Mouse (Mus musculus) gastrocnemius, postnatal 14 days (tissue): ENCODE measurements at regions not wholly inside any gene's neighbourhood (a gene's known extent, or its start where the extent isn't known, plus 50 kb on each side); places are given as distances from the start of the nearest gene placed in this dataset.

Experiments used
- DNase-seq: peaks from one replicate; pipeline ENCODE4 v3.0.0; 2021; ENCODE audit warnings: mixed read lengths
- intact Hi-C: fragments of 180-260 bp; cut with DNase I; formaldehyde crosslinking; loops from one replicate; pipeline ENCODE4 v1.15.1; 2025; ENCODE audit warnings: low total_unique reads

DNA sequence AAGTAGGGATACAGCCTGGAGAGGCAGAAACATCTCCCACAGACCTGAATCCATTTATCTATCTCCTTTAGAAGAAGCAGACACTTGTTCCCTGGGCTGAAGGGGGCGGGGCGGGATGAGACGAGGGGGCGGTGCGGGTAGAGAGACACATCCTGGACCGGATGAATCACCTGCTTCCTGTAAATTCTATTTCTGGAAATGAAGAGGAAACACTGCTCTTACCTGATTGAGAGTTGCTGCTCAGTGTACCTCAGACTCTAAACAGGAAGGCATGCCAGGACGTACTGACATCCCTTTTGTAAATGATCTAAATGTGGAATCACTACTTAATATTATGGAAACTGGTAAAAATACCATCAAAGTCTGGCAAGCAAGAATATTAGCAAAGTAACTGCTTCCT lies 105.5 kb upstream of the Noct start:
- intact Hi-C loops = no loop called here
- DNase-seq = no peak

DNA sequence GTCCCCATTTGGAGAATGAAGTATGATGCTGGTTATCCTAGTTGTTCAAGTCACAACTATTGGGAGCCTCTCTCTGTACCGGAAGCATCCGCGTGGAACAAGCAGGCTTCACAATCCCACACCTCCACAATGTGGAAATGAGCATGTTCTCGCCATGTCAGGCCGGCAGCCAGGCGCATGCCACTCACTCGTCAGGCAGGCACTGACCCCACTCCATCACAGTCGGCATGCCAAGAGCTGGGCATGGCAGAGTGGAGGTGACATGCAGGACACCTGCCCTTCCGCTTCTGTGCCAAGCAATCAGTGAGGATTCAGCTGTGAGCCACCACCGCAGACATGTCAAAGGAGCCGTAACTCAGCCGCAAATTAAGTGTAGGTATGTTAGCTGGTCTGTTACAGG lies 103.7 kb upstream of the Noct start:
- DNase-seq = no peak
- intact Hi-C loops = loop anchor here (5.0 kb wide), 1 partner anchor 818 kb away; no protein-coding TSS in a partner anchor

DNA sequence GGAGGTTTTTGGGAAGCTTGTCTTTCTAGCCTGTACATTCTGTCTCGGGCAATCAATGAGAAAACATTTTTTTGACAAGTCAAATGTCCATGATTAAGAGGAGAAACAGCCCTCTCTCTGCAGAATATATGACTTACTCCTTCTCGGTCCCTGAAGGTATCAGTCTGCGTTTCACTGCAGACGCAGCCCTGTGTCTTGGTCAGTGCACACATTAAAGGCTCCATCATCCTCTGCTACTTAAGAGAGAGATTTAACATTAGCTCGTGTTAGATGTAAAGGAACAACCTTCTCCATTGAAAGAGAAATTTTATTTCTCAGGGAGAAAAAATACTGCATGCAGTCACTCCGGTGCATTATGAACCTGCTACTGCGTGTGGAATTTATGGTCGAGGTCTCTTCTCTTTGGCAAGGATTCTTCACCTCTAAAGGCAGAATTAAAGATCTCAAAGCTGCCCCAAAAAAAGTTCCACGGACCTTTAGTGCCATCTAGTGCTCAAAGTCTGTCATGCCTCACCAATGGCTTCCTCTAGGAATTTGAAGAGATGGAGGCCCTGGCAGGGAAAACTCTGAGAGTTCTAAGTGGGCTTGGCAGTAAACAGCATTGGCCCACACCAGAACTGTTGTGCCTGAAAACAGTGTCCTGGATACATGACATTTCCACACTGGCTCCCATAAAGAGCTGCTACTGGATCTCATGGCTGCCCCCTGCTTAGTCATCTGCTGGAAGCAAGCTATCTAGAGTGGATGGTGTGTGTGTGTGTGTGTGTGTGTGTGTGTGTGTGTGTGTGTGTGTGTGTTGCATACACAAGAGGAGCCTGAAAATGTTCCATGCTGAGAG lies 102.3 kb upstream of the Noct start:
- peak; percentile 54 for DNase-seq
- intact Hi-C loops = loop anchor here (5.0 kb wide), 1 partner anchor 820 kb away; no protein-coding TSS in a partner anchor

DNA sequence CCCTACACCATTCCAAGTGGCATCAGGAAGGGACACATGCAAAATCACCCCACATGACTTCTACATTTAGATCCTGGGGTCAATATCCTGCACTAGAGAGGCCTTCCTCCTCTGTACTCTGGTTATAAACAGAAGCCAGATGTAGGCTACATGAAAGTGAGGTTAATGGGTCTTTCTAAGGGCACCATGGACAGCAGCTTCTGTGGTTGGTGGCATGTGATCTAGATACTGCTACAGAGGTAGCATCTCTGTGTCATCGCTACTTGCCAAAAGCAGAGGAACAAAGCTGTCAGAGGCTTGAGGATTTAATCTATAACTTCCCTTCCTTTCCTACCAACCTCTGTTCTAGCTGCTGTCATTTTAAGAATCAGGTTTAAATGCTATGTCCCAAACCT lies 101.7 kb upstream of the Noct start:
- intact Hi-C loops = loop anchor here (5.0 kb wide), 1 partner anchor 820 kb away; no protein-coding TSS in a partner anchor
- no peak for DNase-seq

DNA sequence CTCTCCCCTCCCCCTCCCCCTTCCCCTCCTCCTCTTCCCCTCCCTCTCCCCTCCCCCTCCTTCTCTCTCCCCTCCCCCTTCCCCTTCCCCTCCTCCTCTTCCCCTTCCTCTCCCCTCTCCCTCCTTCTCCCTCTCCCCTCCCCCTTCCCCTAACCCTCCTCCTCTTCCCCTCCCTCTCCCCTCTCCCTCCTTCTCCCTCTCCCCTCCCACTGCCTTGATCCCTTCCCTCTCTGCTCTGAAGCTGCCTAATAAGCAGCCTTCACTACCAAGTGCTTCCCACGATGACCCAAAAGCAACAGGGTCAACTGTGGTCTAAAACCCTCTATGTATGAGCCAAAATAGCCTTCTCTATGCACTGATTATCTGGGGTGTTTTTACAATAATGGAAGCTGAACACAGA lies 96.4 kb upstream of the Noct start:
- intact Hi-C loops = no loop called here
- DNase-seq = no peak

DNA sequence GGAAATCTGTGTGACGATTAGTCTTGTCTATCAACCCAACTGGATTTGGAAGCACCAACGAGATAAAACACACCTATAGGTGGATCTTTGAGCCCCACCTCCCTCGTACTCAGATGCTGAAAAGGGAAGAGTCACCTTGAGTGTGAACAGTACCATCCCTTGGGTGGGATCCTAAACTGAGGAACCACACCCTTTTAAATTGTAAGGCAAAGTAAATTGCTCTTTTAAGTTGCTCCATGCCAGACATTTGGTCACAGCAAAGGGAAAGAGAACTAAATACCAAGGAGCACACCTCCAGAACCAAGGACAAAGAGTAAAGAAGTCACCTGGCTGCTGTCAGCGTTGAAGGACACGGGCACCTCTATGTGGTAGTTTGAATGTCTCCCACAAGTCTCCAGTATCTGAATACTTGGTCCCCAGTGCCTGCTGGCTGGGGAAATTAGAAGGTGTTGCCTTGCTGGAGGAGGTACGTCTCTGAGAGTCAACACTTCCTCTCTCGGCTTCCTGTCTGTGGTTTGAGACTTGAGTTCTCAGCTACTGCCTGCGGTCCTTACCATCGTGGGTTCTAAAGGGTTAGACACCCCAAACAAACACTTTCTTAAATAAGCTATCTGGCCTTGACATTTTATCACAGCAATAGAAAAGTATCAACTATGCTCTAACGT lies 95.6 kb upstream of the Noct start:
- intact Hi-C loops = no loop called here
- no peak for DNase-seq

DNA sequence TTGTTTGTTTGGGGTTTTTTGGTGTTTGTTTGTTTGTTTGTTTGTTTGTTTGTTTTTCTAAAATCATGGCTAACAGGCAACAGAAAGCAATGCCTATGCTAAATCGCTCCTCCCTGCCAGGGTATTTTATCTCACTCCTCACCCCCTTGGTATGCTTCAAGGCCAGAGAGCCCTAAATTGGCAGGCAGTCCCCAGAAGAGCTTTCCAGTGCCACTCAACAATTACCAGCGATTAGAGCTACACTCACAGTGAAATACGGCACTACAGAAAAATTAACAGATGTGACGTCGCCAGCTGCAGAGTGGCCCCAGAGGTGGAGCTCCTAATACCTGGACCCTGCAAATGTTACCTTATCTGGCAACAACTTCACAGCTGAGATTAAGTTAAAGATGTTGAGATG lies 93.5 kb upstream of the Noct start:
- DNase-seq = no peak
- intact Hi-C loops = no loop called here

DNA sequence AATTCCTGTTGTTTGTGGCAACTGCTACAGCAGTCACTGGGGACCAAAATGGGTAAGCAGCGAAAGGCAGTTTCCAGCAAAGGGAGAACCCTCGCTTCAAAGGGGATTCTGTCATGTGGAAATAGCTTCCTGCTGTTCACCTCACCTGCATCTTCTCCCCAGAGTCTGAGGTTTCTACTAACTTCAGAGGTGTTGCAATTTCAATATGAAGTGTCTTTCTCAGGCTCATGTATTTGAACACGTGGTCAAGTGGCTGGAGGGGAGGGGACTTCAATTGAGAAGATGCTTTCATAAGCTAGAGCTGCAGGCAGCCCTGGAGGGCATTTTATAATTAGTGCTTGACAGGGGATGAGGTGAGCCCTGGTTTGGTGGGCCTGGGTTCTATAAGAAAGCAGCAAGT lies 92.9 kb upstream of the Noct start:
- intact Hi-C loops = no loop called here
- DNase-seq = no peak

DNA sequence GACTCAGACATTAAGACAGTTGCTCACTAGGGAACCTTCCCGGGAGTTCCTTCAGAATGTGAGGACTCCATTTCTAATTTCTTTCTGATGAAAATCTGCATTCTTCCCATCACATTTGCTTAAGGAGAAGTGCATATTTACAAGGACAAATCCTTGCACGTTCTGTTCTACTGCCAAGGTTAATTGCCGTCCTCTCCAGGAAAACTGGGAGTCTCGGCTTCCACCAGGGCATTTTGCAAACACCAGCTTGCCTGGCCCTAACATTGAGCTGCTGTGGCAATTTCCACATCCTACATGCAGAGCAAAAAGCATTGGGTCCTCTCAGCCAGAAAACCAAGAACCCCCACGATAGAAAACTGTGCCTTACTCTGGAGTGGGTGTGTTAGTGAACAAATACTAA lies 91.5 kb upstream of the Noct start:
- intact Hi-C loops = no loop called here

DNA sequence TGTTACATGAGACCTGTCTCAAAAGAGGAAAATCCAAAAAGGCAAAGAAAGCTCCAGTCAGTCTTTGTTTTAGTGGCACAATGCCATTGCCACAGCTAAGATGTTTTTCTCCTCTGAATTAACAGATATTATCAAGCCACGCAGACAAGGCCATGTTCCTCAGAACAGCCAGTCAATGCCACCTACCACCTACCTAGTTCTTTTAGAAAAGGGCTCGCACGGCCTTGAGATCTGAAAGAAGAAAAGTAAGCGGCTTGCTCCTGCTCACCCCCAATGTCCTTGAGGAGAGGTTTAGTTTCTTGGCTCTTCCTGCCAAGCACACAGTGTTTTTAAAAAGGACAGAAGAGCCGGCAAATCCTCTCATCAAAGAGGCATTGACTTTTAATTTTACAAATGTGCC lies 88.7 kb upstream of the Noct start:
- intact Hi-C loops = no loop called here
- no peak for DNase-seq

More for the DNA sequence above, 91.5 kb upstream of the Noct start:
- DNase-seq = no peak

DNA sequence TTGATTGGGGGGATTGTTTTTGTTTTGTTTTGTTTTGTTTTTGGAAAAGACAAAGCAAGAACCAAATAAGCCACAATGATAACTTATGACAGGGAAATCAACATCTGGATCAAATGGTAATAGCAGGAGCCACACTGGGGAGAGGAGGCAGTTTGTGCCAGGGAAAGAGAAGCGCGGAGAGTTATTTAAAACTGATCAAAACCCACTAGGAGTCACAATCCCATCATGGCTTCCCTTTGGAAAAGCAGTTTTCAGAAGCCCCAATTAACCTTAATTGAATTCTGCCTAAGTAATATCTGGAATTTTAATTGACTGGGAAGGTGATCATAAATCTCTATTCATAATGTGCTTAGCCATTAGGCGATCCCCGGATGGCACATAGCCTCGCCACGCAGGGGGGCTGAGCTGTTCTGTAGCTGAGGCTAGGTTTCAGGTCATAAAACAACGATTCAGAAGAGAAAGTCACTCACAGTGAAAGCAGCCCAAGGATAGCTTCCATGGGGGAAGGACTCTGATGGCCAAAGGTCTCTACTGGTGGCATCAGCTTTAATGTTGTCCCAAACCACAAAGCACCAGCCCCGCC lies 86.4 kb upstream of the Noct start:
- DNase-seq = no peak
- intact Hi-C loops = no loop called here

DNA sequence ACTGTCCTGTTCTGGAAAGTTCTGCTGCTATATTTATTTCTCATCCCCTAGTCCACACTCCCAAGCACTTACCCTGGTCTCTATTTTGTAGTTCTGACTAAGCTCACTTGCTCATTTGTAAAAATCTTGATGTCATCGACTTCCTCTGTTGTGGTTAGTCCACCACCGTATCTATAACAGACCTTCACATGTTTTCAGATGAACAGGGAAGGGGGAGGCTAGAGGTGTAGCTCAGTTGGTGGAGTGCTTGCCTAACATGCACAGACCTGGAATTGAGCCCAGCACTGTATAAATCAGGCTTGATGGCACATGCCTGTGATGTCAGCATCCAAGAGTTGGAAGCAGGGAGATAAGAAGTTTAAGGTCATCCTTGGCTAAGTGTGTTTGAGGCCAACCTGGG lies 78.3 kb upstream of the Noct start:
- intact Hi-C loops = no loop called here
- no peak for DNase-seq

DNA sequence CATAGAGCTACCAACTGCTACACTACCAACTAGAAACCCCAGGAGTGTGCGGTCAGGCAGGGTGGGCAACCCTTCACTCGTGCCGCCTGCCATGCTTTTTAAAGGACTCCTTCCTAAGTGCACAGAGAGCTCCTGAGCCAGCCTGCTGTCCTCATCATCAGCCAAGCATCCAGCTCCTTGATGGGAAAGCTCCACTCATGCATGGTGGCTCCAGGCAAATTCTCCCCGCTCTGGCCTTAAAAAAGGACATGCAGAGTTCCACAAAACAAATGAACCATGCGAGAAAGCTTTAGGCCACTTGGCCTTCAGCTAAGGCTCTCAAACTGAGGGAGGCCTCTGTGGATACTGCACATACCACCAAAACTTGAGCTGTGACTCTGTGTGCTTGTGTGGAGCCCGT lies 74.2 kb upstream of the Noct start:
- intact Hi-C loops = no loop called here
- DNase-seq = no peak

DNA sequence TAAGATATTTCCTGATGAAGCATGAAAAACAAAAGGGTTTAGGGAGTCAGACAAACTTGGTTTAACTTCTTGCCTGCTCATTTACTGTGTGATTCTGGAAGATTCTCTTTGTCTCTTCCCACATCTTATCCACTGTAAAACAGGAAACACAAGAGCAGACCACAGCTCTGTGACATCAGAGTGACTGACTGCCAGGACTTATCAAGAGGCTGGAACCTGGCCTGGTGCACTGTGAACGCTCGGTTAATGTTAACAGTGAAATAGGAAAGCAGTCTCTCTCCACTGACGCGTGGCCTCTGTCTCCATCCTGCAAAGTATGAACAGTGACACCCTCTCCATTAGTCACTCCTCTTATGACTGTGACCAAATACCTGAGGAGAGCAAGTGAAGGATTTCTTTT lies 73.1 kb upstream of the Noct start:
- intact Hi-C loops = no loop called here
- no peak for DNase-seq

DNA sequence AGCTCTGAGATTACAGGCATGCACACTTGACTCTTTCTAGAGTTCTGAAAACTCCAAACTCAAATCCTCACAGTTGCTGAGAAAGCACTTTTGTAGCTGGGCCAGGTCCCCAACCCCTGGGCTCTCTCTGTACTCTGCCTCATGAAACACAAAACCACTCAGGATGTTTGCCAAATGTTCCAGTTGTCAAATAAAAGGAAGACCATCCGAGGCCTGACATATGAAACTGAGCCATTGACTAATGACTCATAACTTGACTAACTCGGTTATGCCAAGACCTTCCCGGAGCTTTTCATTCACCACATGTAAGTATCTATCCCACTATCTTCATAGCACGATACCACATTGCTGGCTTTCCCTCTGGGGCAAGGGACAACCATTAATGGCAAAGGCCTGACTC lies 68.6 kb upstream of the Noct start:
- intact Hi-C loops = no loop called here
- DNase-seq = peak; percentile 33

DNA sequence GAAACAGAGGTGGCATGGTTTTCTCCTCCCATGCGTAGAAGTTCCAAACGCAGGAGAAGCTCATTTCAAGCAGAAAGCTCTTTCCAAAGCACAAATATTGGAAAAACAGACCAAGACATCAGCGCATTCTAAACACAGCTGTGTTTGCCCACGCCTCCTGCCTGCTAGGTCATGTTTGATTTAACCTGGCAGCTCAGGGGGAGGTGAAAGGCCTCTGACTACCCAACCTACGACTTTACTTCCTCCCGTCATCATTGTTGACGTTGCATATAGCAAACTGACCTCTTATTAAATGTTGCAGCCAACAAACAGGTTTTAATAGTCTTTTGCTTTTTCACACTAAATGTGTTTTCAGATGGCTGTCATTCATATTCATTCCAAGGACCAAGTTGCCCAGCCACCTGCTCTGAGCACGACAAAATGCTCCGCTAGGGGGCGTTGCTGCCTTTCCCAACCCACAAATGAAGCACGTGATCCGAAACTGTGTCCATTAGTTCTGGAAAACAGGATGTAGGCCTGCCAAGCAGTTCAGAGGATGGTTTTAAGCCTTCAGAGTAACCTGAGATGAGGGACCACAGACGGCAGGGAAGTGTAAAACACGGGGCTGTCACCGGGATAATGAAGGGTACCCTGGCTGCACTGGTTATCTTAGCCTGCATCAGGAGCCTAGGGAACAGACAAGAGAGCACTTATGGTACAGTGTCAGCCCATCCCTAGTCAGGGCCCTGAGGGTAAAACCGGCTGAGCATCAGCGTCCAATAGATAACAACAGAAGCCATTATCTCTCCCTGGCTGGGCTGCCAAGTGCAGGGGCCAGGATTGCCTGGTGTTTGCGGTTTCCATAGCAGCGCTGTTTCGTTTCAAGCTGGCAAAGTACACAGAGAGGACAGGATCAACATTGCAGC lies 67.6 kb upstream of the Noct start:
- peak; percentile 46 for DNase-seq
- intact Hi-C loops = no loop called here

DNA sequence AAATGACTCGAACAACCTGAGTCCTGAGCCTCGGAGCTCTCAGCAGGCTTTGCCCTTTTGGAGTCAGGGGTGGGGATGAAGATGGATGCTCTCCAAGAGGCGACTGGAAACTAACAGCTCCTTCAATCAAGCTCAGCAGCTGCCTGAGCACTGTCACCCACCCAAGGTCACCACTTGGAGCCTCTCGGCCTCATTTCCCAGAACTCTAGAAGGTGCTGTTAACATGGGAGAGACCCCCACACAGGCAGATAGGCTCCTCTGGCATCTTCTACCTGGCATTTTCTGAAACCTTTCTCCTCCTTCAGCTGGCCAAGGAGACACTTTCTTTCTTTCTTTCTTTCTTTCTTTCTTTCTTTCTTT lies 67.0 kb upstream of the Noct start:
- DNase-seq = no peak
- intact Hi-C loops = no loop called here

DNA sequence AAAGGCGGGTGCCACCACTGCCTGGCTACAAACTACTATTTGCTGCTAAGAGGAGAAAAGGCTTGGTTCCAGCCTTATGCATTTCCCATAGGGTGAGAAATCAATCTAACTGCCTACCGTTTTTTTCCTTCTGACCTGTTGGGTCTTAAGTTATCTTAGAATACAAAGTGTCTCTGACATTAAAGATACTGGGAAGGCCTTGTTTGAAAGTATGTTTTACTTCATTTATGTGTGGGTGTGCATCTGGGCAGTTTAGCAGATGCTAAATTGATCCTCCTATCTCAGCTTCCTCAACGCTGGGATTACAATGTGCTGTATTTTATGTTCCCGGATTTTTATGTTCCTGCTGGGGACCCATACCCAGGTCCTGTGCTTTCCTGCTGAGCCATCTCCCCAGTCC lies 65.8 kb upstream of the Noct start:
- intact Hi-C loops = no loop called here
- DNase-seq = no peak

DNA sequence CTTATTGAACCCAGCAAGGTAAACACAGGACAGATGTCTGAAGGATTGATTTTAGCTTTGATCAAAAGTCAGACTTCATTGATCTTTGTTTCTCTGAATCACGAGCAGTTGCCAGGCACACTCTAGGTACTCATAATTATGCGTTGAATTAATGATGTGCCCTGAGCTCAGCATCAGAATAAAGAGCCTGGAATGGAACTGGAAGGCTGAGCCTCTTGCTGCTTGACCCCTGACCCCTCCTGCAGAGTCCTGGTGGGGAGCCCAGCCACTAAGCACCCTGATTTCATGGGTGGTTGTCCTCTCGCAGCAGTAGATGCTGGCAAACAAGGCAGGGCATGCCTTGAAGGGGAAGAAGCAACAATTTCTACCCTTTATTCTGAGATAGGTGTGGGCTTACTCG lies 64.9 kb upstream of the Noct start:
- no peak for DNase-seq
- intact Hi-C loops = no loop called here

DNA sequence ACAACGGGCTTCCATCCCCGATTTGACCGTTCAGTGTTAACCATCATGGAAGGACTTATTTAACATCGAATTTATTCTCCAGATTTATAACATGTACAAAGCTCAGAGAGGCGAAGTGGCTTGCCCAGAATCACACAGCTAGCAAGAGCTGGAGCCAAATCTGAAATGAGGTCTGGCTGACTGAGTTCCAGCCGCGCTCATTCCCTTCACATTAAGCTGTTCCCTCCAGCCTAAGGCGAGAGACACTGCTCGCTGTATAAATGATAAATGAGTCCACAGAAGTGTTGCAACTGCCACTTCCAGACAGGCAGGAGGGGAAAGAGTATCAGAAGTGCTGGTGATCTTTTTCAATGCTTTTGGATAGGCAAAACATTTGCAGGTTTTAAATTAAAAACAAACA lies 64.4 kb upstream of the Noct start:
- no peak for DNase-seq
- intact Hi-C loops = no loop called here
